Mouse (Mus musculus) MEL (cell line): ENCODE results near the gene Nek8. TPM values are rescaled to one million over a fixed set of nuclear protein-coding genes. Genes with fewer than 3 reads are reported as not detected.

Experiments
- DNase-seq: peaks from one replicate; pipeline ENCODE4 v3.0.0; 2011; ENCODE audit warnings: low read depth, low spot score
- H3K27ac ChIP-seq: 2 replicates; pipeline ENCODE4 v1.5.1; 2012; ENCODE audit warnings: low read depth, mild to moderate bottlenecking, control low read depth, low read length, moderate library complexity; ENCODE audit not compliant: control insufficient read depth
- H3K27me3 ChIP-seq, 2 experiments: fragments of 150-350 bp in 1 of 2; sonication (generic) in 1 of 2; 2 replicates each; pipeline ENCODE4 v1.6.1; 2012; ENCODE audit warnings: low read length in 2 of 2, mild to moderate bottlenecking in 2 of 2, improper control_type of control experiment in 1 of 2, moderate library complexity in 1 of 2; ENCODE audit not compliant: insufficient read depth in 2 of 2, control insufficient read depth in 1 of 2
- H3K36me3 ChIP-seq, 2 experiments: 2 replicates each; pipeline ENCODE4 v1.6.1; 2012 to 2014; ENCODE audit warnings: low read length in 2 of 2, improper control_type of control experiment in 1 of 2, inconsistent platforms in 1 of 2, mild to moderate bottlenecking in 1 of 2; ENCODE audit not compliant: insufficient read depth in 2 of 2, control insufficient read depth in 1 of 2
- H3K4me1 ChIP-seq, 2 experiments: fragments of 150-350 bp in 1 of 2; sonication (generic) in 1 of 2; 2 replicates each; pipeline ENCODE4 v1.6.1; 2012; ENCODE audit warnings: low read length in 2 of 2, improper control_type of control experiment in 1 of 2, mild to moderate bottlenecking in 1 of 2; ENCODE audit not compliant: insufficient read depth in 2 of 2, control insufficient read depth in 1 of 2
- H3K4me3 ChIP-seq, 2 experiments: fragments of 150-350 bp in 1 of 2; sonication (generic) in 1 of 2; 2 replicates each; pipeline ENCODE4 v1.5.1; 2012; ENCODE audit warnings: low read depth in 2 of 2, low read length in 2 of 2, mild to moderate bottlenecking in 2 of 2, moderate library complexity in 2 of 2, control low read depth in 1 of 2, improper control_type of control experiment in 1 of 2; ENCODE audit not compliant: control insufficient read depth in 1 of 2, insufficient read depth in 1 of 2
- H3K79me2 ChIP-seq: 2 replicates; pipeline ENCODE4 v1.6.1; 2012; ENCODE audit warnings: mild to moderate bottlenecking, low read length, moderate library complexity; ENCODE audit not compliant: control insufficient read depth, poor library complexity, insufficient read depth
- H3K9ac ChIP-seq: 2 replicates; pipeline ENCODE4 v1.6.1; 2012; ENCODE audit warnings: low read depth, mild to moderate bottlenecking, control low read depth, low read length, moderate library complexity; ENCODE audit not compliant: control insufficient read depth, poor library complexity, severe bottlenecking
- H3K9me3 ChIP-seq: fragments of 150-350 bp; sonication (generic); replicated peaks from 2 replicates; pipeline ENCODE4 v1.6.1; 2012; ENCODE audit warnings: mild to moderate bottlenecking, low read length, improper control_type of control experiment, moderate library complexity; ENCODE audit not compliant: insufficient read depth
- BHLHE40 ChIP-seq: IDR thresholded peaks from 2 replicates; pipeline ENCODE4 v1.6.1; 2012; ENCODE audit warnings: low read depth, mild to moderate bottlenecking, inconsistent platforms, low read length, improper control_type of control experiment, borderline replicate concordance
- CHD1 ChIP-seq: IDR thresholded peaks from 2 replicates; pipeline ENCODE4 v1.6.1; 2012; ENCODE audit warnings: low read depth, mild to moderate bottlenecking, inconsistent platforms, low read length, improper control_type of control experiment
- CHD2 ChIP-seq: IDR thresholded peaks from 2 replicates; pipeline ENCODE4 v1.6.1; 2011; ENCODE audit warnings: low read length, improper control_type of control experiment
- CTCF ChIP-seq, 3 experiments: IDR thresholded peaks in 2 of 3; conservative IDR thresholded peaks in 1 of 3; 2 replicates each; pipeline ENCODE4 v1.5.1; 2011 to 2012; ENCODE audit warnings: low read length in 3 of 3, low read depth in 2 of 3, mild to moderate bottlenecking in 2 of 3, improper control_type of control experiment in 1 of 3, inconsistent platforms in 1 of 3, mixed read lengths in 1 of 3, moderate library complexity in 1 of 3; ENCODE audit not compliant: control insufficient read depth in 1 of 3, insufficient read depth in 1 of 3, poor library complexity in 1 of 3, severe bottlenecking in 1 of 3
- E2F4 ChIP-seq: IDR thresholded peaks from 2 replicates; pipeline ENCODE4 v1.6.1; 2011; ENCODE audit warnings: low read depth, low read length, improper control_type of control experiment, borderline replicate concordance
- ELF1 ChIP-seq: IDR thresholded peaks from 2 replicates; pipeline ENCODE4 v1.6.1; 2014; ENCODE audit warnings: low read depth, mild to moderate bottlenecking, inconsistent platforms, low read length, improper control_type of control experiment, moderate library complexity
- EP300 ChIP-seq, 2 experiments: IDR thresholded peaks; 2 replicates each; pipeline ENCODE4 v1.6.1; 2011; ENCODE audit warnings: improper control_type of control experiment in 2 of 2, low read length in 2 of 2, low read depth in 1 of 2, mild to moderate bottlenecking in 1 of 2
- GABPA ChIP-seq: IDR thresholded peaks from 2 replicates; pipeline ENCODE4 v1.6.1; 2012; ENCODE audit warnings: low read depth, mild to moderate bottlenecking, inconsistent platforms, low read length, improper control_type of control experiment, moderate library complexity
- GATA1 ChIP-seq: IDR thresholded peaks from 2 replicates; pipeline ENCODE4 v1.6.1; 2011; ENCODE audit warnings: low read depth, low read length, improper control_type of control experiment
- HCFC1 ChIP-seq: IDR thresholded peaks from 2 replicates; pipeline ENCODE4 v1.6.1; 2012; ENCODE audit warnings: low read depth, mild to moderate bottlenecking, inconsistent platforms, low read length, improper control_type of control experiment, moderate library complexity
- JUND ChIP-seq: IDR thresholded peaks from 2 replicates; pipeline ENCODE4 v1.6.1; 2011; ENCODE audit warnings: low read depth, mild to moderate bottlenecking, improper control_type of control experiment, low read length
- KAT2A ChIP-seq: conservative IDR thresholded peaks from 2 replicates; pipeline ENCODE4 v1.6.1; 2012; ENCODE audit warnings: low read depth, low read length, improper control_type of control experiment, inconsistent platforms
- MAFK ChIP-seq: IDR thresholded peaks from 2 replicates; pipeline ENCODE4 v1.6.1; 2011; ENCODE audit warnings: low read depth, mild to moderate bottlenecking, low read length, improper control_type of control experiment, borderline replicate concordance
- MAX ChIP-seq: IDR thresholded peaks from 2 replicates; pipeline ENCODE4 v1.6.1; 2011; ENCODE audit warnings: low read length, improper control_type of control experiment
- MAZ ChIP-seq: IDR thresholded peaks from 2 replicates; pipeline ENCODE4 v1.6.1; 2012; ENCODE audit warnings: low read depth, mild to moderate bottlenecking, inconsistent platforms, low read length, improper control_type of control experiment
- MEF2A ChIP-seq: IDR thresholded peaks from 2 replicates; pipeline ENCODE4 v1.6.1; 2014; ENCODE audit warnings: low read depth, mild to moderate bottlenecking, inconsistent platforms, low read length, improper control_type of control experiment; ENCODE audit not compliant: poor library complexity, insufficient replicate concordance, severe bottlenecking; ENCODE audit errors: extremely low read depth
- MXI1 ChIP-seq: IDR thresholded peaks from 2 replicates; pipeline ENCODE4 v1.6.1; 2011; ENCODE audit warnings: mild to moderate bottlenecking, low read depth, low read length, improper control_type of control experiment
- MYB ChIP-seq: IDR thresholded peaks from 2 replicates; pipeline ENCODE4 v1.6.1; 2011; ENCODE audit warnings: mild to moderate bottlenecking, low read depth, low read length, improper control_type of control experiment
- MYC ChIP-seq: IDR thresholded peaks from 2 replicates; pipeline ENCODE4 v1.6.1; 2011; ENCODE audit warnings: low read depth, mild to moderate bottlenecking, low read length, improper control_type of control experiment, moderate library complexity
- NELFE ChIP-seq: IDR thresholded peaks from 2 replicates; pipeline ENCODE4 v1.6.1; 2011; ENCODE audit warnings: low read depth, low read length, improper control_type of control experiment
- NRF1 ChIP-seq: IDR thresholded peaks from 2 replicates; pipeline ENCODE4 v1.6.1; 2014; ENCODE audit warnings: low read depth, mild to moderate bottlenecking, inconsistent platforms, low read length, improper control_type of control experiment, moderate library complexity; ENCODE audit not compliant: poor library complexity, insufficient read depth, severe bottlenecking
- POLR2A ChIP-seq, 2 experiments: IDR thresholded peaks; 2 replicates each; pipeline ENCODE4 v1.6.1; 2011 to 2012; ENCODE audit warnings: low read length in 2 of 2, mild to moderate bottlenecking in 2 of 2, control low read depth in 1 of 2, improper control_type of control experiment in 1 of 2, low read depth in 1 of 2, moderate library complexity in 1 of 2; ENCODE audit not compliant: control insufficient read depth in 1 of 2, insufficient read depth in 1 of 2, poor library complexity in 1 of 2
- POLR2AphosphoS2 ChIP-seq: IDR thresholded peaks from 2 replicates; pipeline ENCODE4 v1.6.1; 2011; ENCODE audit warnings: low read length, improper control_type of control experiment
- POLR2AphosphoS5 ChIP-seq: IDR thresholded peaks from 2 replicates; pipeline ENCODE4 v1.6.1; 2012; ENCODE audit warnings: low read depth, borderline replicate concordance, mild to moderate bottlenecking, inconsistent platforms, low read length, moderate library complexity, mixed read lengths
- RAD21 ChIP-seq: IDR thresholded peaks from 2 replicates; pipeline ENCODE4 v1.6.1; 2011; ENCODE audit warnings: mild to moderate bottlenecking, low read depth, low read length, improper control_type of control experiment
- RCOR1 ChIP-seq: IDR thresholded peaks from 2 replicates; pipeline ENCODE4 v1.6.1; 2012; ENCODE audit warnings: low read depth, mild to moderate bottlenecking, inconsistent platforms, low read length, improper control_type of control experiment
- SIN3A ChIP-seq: IDR thresholded peaks from 2 replicates; pipeline ENCODE4 v1.6.1; 2012; ENCODE audit warnings: low read length, improper control_type of control experiment, inconsistent platforms
- SMC3 ChIP-seq: IDR thresholded peaks from 2 replicates; pipeline ENCODE4 v1.6.1; 2011; ENCODE audit warnings: low read depth, low read length, improper control_type of control experiment
- TAL1 ChIP-seq: IDR thresholded peaks from 2 replicates; pipeline ENCODE4 v1.6.1; 2012; ENCODE audit warnings: mild to moderate bottlenecking, inconsistent platforms, low read length, moderate library complexity, mixed read lengths
- TBP ChIP-seq: IDR thresholded peaks from 2 replicates; pipeline ENCODE4 v1.8.0; 2011; ENCODE audit warnings: low read depth, low read length, improper control_type of control experiment
- TCF12 ChIP-seq: IDR thresholded peaks from 2 replicates; pipeline ENCODE4 v1.6.1; 2014; ENCODE audit warnings: low read depth, mild to moderate bottlenecking, inconsistent platforms, low read length, improper control_type of control experiment, moderate library complexity
- UBTF ChIP-seq: IDR thresholded peaks from 2 replicates; pipeline ENCODE4 v1.6.1; 2012; ENCODE audit warnings: low read depth, mild to moderate bottlenecking, inconsistent platforms, low read length, improper control_type of control experiment, moderate library complexity, borderline replicate concordance; ENCODE audit not compliant: insufficient read depth
- USF1 ChIP-seq: IDR thresholded peaks from 2 replicates; pipeline ENCODE4 v1.6.1; 2014; ENCODE audit warnings: low read depth, mild to moderate bottlenecking, inconsistent platforms, low read length, improper control_type of control experiment, moderate library complexity
- USF2 ChIP-seq, 2 experiments: IDR thresholded peaks; 2 replicates each; pipeline ENCODE4 v1.6.1; 2011 to 2012; ENCODE audit warnings: improper control_type of control experiment in 2 of 2, low read length in 2 of 2, borderline replicate concordance in 1 of 2, inconsistent platforms in 1 of 2, low read depth in 1 of 2, mild to moderate bottlenecking in 1 of 2; ENCODE audit not compliant: insufficient read depth in 1 of 2
- ZC3H11A ChIP-seq: IDR thresholded peaks from 2 replicates; pipeline ENCODE4 v1.6.1; 2012; ENCODE audit warnings: low read depth, mild to moderate bottlenecking, inconsistent platforms, low read length, improper control_type of control experiment
- ZMIZ1 ChIP-seq: IDR thresholded peaks from 2 replicates; pipeline ENCODE4 v1.6.1; 2012; ENCODE audit warnings: low read depth, mild to moderate bottlenecking, inconsistent platforms, low read length, improper control_type of control experiment, moderate library complexity
- ZNF384 ChIP-seq: IDR thresholded peaks from 2 replicates; pipeline ENCODE4 v1.6.1; 2012; ENCODE audit warnings: low read depth, mild to moderate bottlenecking, inconsistent platforms, low read length, improper control_type of control experiment
- polyA plus RNA-seq, 2 experiments: library from polyadenylated mRNA; stranded (reverse) in 1 of 2; unstranded in 1 of 2; fragments of >175 nt in 1 of 2; fragments of >200 nt in 1 of 2; gene quantifications; 2 replicates each; pipeline versions ENCODE4 v1.2.1 to v1.2.4; 2012; ENCODE audit warnings: low replicate concordance in 2 of 2, low read depth in 1 of 2; ENCODE audit not compliant: insufficient read length in 2 of 2, insufficient read depth in 1 of 2, missing spikeins in 1 of 2
- total RNA-seq: library from RNA; depleted of rRNA; stranded (reverse); fragments of 300-350 nt; gene quantifications from 2 replicates; pipeline ENCODE4 v1.2.3, GENCODE M21; 2012; rRNA removed

The Nek8 gene
- total RNA-seq, result 6.0 and 7.5 TPM in 2 replicates
- 10 to 100 TPM in 1 of 2 experiments, not detected in 1; 10.1 TPM for polyA plus RNA-seq

DNA sequence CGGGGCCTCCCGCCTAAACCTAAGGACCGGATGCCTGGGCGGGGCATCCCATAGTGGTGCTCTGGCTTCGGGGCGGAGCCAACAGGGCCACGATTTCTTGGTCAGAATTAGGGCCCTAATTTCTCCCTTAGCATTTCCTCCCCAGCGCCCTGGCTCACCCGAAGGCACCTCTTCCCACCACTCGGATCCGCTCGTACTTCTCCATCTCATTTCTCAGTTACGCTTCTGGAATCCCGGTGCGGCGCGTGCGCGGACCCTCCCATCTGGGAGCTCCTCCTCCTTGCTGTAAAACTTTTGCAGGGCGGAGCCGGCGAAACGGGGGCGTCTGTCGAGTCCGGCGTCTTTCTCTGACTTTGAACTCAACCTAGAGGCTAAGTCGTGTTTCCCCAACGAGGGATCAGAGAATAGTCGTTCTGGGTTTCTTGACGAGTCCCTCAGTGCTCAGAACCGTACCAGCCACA lies at the start of gene Nek8, which contains the start of gene Tlcd1:
Gene Nek8 (minus strand): TSS at position 274 of the 461 bp plus-strand sequence.
Gene Tlcd1 (plus strand): TSS at position 310 of the 461 bp plus-strand sequence.
- peaks cover under 1 to 24% of the 10 kb centered on the region in 2 experiments for H3K36me3 ChIP-seq
- peak within 1 kb of the TSS; percentile 92 for H3K9ac ChIP-seq
- peaks cover 0 to 16% of the 10 kb centered on the region in 2 experiments; a peak in 1 of 4 replicates for H3K4me1 ChIP-seq
- H3K27me3 ChIP-seq, result no peaks in the 10 kb centered on the region
- DNase-seq, result peak; percentile 97
- peaks cover 12% of the 10 kb centered on the region for H3K79me2 ChIP-seq
- peak within 1 kb of the TSS; percentile 60 to 67 for H3K4me3 ChIP-seq
- H3K9me3 ChIP-seq, result no peaks in the 10 kb centered on the region
- peak within 1 kb of the TSS; percentile 83 for H3K27ac ChIP-seq
- peak; percentile 82 for TF ChIP-seq NRF1
- no peak for TF ChIP-seq USF1
- peak; percentile 72 to 82; a peak in 3 of 4 replicates for TF ChIP-seq POLR2A (IDR thresholded peaks at IDR 0.05; ENCODE audit: control insufficient read depth in 1 of 2, insufficient read depth in 1 of 2, low read depth in 1 of 2, low read length in 2 of 2, poor library complexity in 1 of 2)
- no peak for TF ChIP-seq EP300 (IDR thresholded peaks at IDR 0.05; ENCODE audit: low read depth in 1 of 2, low read length in 2 of 2)
- no peak for TF ChIP-seq E2F4
- TF ChIP-seq TBP, result peak; percentile 57; the same call in 1 of the 2 replicates
- TF ChIP-seq MEF2A, result no peak
- TF ChIP-seq NELFE, result peak; percentile 78
- no peak for TF ChIP-seq ZC3H11A
- peak; percentile 70 for TF ChIP-seq HCFC1
- no peak for TF ChIP-seq CTCF (IDR thresholded peaks at IDR 0.05 in 2 of 3, conservative IDR thresholded peaks at IDR 0.05 in 1 of 3; ENCODE audit: control insufficient read depth in 1 of 3, insufficient read depth in 1 of 3, low read depth in 2 of 3, low read length in 3 of 3, poor library complexity in 1 of 3, severe bottlenecking in 1 of 3)
- peak; percentile 27; the same call in 1 of the 2 replicates for TF ChIP-seq TCF12
- TF ChIP-seq RCOR1, result 0 out of 2 replicates have a peak, but pooled peaks have one; percentile 5
- no peak for TF ChIP-seq MAFK
- no peak for TF ChIP-seq TAL1
- no peak for TF ChIP-seq GABPA
- TF ChIP-seq RAD21, result no peak
- 0 out of 2 replicates have a peak, but pooled peaks have one; percentile 39 for TF ChIP-seq ELF1
- TF ChIP-seq UBTF, result no peak
- TF ChIP-seq BHLHE40, result peak; percentile 35; the same call in 1 of the 2 replicates
- no peak; the same call in 1 of the 2 replicates for TF ChIP-seq MYC
- no peak for TF ChIP-seq CHD2
- peak; percentile 80 for TF ChIP-seq POLR2AphosphoS2
- TF ChIP-seq ZMIZ1, result no peak; the same call in 1 of the 2 replicates
- TF ChIP-seq GATA1, result no peak
- no peak for TF ChIP-seq KAT2A
- TF ChIP-seq MAZ, result no peak
- no peak for TF ChIP-seq MYB
- no peak for TF ChIP-seq USF2 (IDR thresholded peaks at IDR 0.05; ENCODE audit: borderline replicate concordance in 1 of 2, insufficient read depth in 1 of 2, low read depth in 1 of 2, low read length in 2 of 2)
- peak; percentile 16; the same call in 1 of the 2 replicates for TF ChIP-seq MXI1
- peak; percentile 81 for TF ChIP-seq SIN3A
- TF ChIP-seq SMC3, result no peak
- TF ChIP-seq CHD1, result no peak
- no peak for TF ChIP-seq ZNF384
- TF ChIP-seq JUND, result no peak
- no peak for TF ChIP-seq POLR2AphosphoS5
- no peak for TF ChIP-seq MAX
